Mouse (Mus musculus) neural tube, embryonic 14.5 days (tissue): ENCODE data around the gene Cyp11a1. TPM values are rescaled to one million over a fixed set of nuclear protein-coding genes. Genes with fewer than 3 reads are reported as not detected.

ENCODE experiments used
- ATAC-seq: fragments of 200-750 bp; cut with Nextera tagmentation; 2 replicates; pipeline ENCODE4 v1.8.0; 2017; ENCODE audit warnings: low read depth, mild to moderate bottlenecking, moderate TSS enrichment, moderate library complexity
- H3K27ac ChIP-seq: fragments of 300-500 bp; sonication (generic); 2 replicates; pipeline ENCODE4 v1.5.1; 2014; ENCODE audit warnings: low read depth, mild to moderate bottlenecking, control low read depth, low read length, moderate library complexity, mixed read lengths
- H3K27me3 ChIP-seq: fragments of 300-500 bp; sonication (generic); 2 replicates; pipeline ENCODE4 v1.6.1; 2014; ENCODE audit warnings: low read length; ENCODE audit not compliant: control insufficient read depth, insufficient read depth
- H3K36me3 ChIP-seq: fragments of 300-500 bp; sonication (generic); 2 replicates; pipeline ENCODE4 v1.6.1; 2014; ENCODE audit warnings: low read length, mixed read lengths; ENCODE audit not compliant: control insufficient read depth, insufficient read depth
- H3K4me1 ChIP-seq: fragments of 300-500 bp; sonication (generic); 2 replicates; pipeline ENCODE4 v1.6.1; 2014; ENCODE audit warnings: low read length; ENCODE audit not compliant: control insufficient read depth, insufficient read depth
- H3K4me2 ChIP-seq: fragments of 300-500 bp; sonication (generic); 2 replicates; pipeline ENCODE4 v1.6.1; 2014; ENCODE audit warnings: mild to moderate bottlenecking, low read depth, low read length, control low read depth
- H3K4me3 ChIP-seq: fragments of 300-500 bp; sonication (generic); 2 replicates; pipeline ENCODE4 v1.5.1; 2014; ENCODE audit warnings: low read depth, low read length, control low read depth, mixed read lengths
- H3K9ac ChIP-seq: fragments of 300-500 bp; sonication (generic); replicated peaks from 2 replicates; pipeline ENCODE4 v1.6.1; 2014; ENCODE audit warnings: low read depth, mild to moderate bottlenecking, control low read depth, low read length, mixed read lengths
- H3K9me3 ChIP-seq: fragments of 300-500 bp; sonication (generic); 2 replicates; pipeline ENCODE4 v1.6.1; 2016; ENCODE audit warnings: low read length; ENCODE audit not compliant: control insufficient read depth
- WGBS: fragments of 180-500 bp; shearing (Covaris S2); extraction: QIAGEN DNeasy Blood & Tissue Kit; methylation state at CpG from one replicate; pipeline ENCODE4 v1.1.7; 2014; 5-methylcytosine and 5-hydroxymethylcytosine counted together
- polyA plus RNA-seq: library from polyadenylated mRNA; unstranded; fragments of >200 nt; fragmentation: Nextera tagmentation; extraction: Ambion mirVana; gene quantifications from 2 replicates; pipeline ENCODE4 v1.2.1, GENCODE M21; 2014

Cyp11a1 gene
- polyA plus RNA-seq, 1 experiment from 2014 or later = 0.71 TPM

DNA sequence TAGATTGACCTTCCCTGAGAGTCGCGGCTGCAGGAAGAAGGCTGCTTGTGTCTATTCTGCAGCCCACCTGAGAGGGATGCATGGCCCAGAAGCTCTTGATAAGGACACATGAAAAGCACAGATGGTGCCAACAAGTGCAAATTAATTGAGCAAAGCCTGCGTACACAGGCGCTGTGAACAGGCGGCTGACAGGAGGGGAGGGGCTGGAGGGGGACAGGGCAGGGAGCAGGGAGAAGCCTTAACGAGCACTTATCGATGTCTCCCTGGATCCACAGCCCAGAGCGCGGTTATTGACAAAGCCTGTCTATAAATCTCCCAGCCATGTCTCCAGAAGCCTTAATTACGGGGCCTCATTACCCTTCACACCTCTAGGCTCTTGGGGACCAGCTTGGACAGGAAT lies 38.6 kb downstream of the Cyp11a1 start:
- Histone ChIP-seq H3K4me1 (peaks cover 66% of the 10 kb centered on the region), H3K27me3 (no peaks in the 10 kb centered on the region), H3K4me2 (no peak overlapping the region), H3K9me3 (no peaks in the 10 kb centered on the region), H3K4me3 (no peak overlapping the region), H3K36me3 (no peaks in the 10 kb centered on the region), H3K27ac (no peak overlapping the region), H3K9ac (no peak overlapping the region)
- ATAC-seq = peak; percentile 30; the same call in 1 of the 2 replicates
- 7% methylated on average over 10 of the region's 10 CpGs for WGBS

DNA sequence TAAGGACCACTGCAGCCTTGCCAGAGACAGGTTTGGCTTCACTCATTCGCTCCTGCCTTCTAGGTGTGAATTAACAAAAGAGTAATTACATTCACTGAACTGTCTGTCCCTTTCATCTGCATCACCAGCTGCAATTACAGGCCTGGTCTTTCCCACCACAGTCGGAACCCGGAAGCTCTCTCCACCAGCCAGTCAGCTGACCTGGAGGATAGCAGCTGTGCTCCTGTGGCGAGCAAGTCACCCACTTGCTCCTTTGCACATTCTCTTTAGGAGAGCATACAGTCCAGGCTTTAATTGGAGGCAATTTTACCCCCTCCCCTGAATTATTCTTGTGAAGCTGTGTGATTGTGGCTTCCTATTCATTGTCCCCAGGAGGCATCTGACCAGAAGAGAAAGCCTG lies 39.4 kb downstream of the Cyp11a1 start:
- 11% methylated on average over 4 of the region's 4 CpGs for WGBS
- Histone ChIP-seq H3K4me2 (no peak overlapping the region), H3K27ac (no peak overlapping the region; the same call in 1 of the 2 replicates), H3K27me3 (no peaks in the 10 kb centered on the region), H3K4me1 (peaks cover 68% of the 10 kb centered on the region), H3K36me3 (no peaks in the 10 kb centered on the region), H3K9ac (no peak overlapping the region), H3K4me3 (no peak overlapping the region), H3K9me3 (no peaks in the 10 kb centered on the region)
- no peak for ATAC-seq

DNA sequence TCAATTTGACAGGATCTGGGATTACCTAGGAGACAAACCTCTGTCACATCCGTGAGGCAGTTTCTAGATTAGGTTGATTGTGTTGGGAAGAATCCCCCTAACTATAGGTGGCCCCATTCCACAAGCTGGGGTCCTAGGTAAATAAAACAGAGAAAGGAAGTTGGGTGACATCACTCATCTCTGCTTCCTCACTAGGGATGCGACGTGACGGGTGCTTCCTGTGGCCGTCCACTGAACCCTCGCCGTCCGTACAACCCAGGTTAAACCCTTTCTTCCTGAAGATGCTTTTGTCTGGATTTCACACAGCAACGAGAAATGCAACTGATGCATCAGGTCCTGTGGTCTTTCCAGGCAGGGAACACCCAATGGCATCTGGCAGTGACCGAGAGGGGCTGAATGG lies 40.9 kb downstream of the Cyp11a1 start:
- Histone ChIP-seq H3K27me3 (no peaks in the 10 kb centered on the region), H3K9me3 (no peaks in the 10 kb centered on the region), H3K36me3 (no peaks in the 10 kb centered on the region), H3K4me2 (no peak overlapping the region), H3K9ac (no peak overlapping the region), H3K4me1 (peaks cover 61% of the 10 kb centered on the region), H3K4me3 (no peak overlapping the region), H3K27ac (no peak overlapping the region)
- no peak for ATAC-seq
- WGBS = 87% methylated on average over 10 of the region's 10 CpGs

DNA sequence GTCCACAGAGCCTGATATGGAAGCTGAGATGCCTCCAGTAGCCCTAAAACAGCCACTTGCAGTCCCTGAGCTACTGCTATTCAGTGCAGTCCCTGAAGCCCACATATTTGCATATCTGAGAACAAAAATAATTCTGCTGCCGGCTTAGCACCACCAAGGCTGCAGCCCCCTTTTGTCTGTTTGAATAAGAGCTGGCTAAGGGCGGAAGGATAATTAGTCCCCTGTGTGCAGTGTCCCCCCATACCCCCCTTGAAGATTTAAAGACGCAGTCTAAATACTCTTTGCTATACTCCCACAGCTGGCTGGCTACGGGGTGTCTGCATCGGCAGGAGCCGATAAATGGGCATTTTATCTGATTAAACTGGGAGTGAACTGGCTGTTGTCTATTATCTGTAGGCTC lies 42.4 kb downstream of the Cyp11a1 start:
- peak; percentile 36 for ATAC-seq
- 4% methylated on average over 6 of the region's 6 CpGs for WGBS
- H3K4me2 ChIP-seq = no peak overlapping the region
- 0 out of 2 replicates have a peak overlapping the region, but pooled peaks have one; percentile 16 for H3K9ac ChIP-seq
- peak overlapping the region; percentile 80 for H3K27ac ChIP-seq
- H3K36me3 ChIP-seq = no peaks in the 10 kb centered on the region
- H3K9me3 ChIP-seq = no peaks in the 10 kb centered on the region
- no peaks in the 10 kb centered on the region for H3K27me3 ChIP-seq
- no peak overlapping the region for H3K4me3 ChIP-seq
- H3K4me1 ChIP-seq = peaks cover 50% of the 10 kb centered on the region

DNA sequence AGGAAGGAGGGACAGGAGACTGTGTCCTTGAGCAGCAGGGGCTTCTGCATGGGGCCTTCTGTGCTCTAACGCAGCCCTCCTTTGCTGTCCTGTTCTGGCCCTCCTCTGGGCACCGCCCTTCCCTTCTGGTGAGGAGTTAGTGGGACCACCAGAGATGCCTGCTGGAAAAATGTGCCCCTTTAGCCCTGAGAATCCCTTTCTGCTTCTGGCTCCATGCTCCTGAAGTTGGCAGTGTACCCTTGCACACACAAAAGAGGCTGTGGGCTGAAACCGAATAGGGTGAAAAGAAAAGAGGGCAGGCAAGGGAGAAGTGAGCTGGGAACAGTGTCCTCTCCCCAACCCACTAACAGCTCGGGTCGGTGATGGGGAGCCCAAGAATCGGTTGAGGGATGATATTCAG lies 43.0 kb downstream of the Cyp11a1 start:
- peaks cover 45% of the 10 kb centered on the region for H3K4me1 ChIP-seq
- 0 out of 2 replicates have a peak overlapping the region, but pooled peaks have one; percentile 34 for H3K9ac ChIP-seq
- no peak overlapping the region for H3K4me3 ChIP-seq
- H3K27me3 ChIP-seq = no peaks in the 10 kb centered on the region
- no peaks in the 10 kb centered on the region for H3K36me3 ChIP-seq
- peak overlapping the region; percentile 80 for H3K27ac ChIP-seq
- ATAC-seq = no peak
- H3K9me3 ChIP-seq = no peaks in the 10 kb centered on the region
- no peak overlapping the region for H3K4me2 ChIP-seq
- 41% methylated on average over 6 of the region's 6 CpGs for WGBS

DNA sequence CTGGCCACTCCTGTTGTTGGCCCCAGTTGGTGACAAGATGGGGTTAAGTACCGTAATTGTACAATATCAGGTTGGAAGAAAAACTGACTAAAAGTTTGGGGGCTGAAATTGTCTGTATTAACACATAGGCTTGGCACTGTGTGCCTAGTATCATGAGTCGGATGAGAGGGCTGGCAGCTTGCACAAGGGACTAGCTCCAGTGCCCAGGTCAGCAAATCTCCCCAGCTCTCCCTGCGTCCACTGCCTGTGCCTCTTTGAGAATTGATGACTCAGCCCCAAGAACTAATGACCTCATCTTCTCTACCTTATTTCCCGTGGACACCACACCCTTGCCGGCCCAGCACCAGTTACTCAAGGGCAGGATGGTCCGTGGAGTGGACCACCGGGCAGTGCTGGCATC lies 43.6 kb downstream of the Cyp11a1 start:
- WGBS = 70% methylated on average over 7 of the region's 7 CpGs
- no peak overlapping the region for H3K27ac ChIP-seq

DNA sequence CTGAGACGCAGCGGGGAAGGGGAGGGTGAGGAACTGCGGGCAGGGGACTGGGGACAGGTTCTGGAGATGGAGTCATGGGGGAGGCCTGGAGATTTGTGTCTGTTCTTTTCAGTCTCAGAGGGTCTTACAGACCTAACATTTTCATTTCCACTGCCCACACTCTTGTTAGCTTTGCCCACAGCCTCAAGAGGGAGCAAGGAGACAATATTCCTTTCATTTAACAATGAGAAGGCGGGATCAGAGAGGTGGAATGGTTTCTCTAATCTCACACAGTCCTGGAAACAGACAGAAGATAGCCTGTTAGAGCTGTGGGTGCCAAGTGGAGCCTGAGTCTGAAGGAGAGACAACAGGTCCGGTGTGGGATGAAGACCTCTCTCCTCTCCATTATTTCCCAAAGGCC lies 45.7 kb downstream of the Cyp11a1 start:
- H3K9ac ChIP-seq = no peak overlapping the region
- no peak for ATAC-seq
- peaks cover 32% of the 10 kb centered on the region; the same call in 1 of the 2 replicates for H3K4me1 ChIP-seq
- no peak overlapping the region for H3K4me2 ChIP-seq
- no peaks in the 10 kb centered on the region for H3K9me3 ChIP-seq
- no peaks in the 10 kb centered on the region for H3K36me3 ChIP-seq
- H3K27ac ChIP-seq = peak overlapping the region; percentile 60; the same call in 1 of the 2 replicates
- WGBS = 32% methylated on average over 5 of the region's 5 CpGs
- no peaks in the 10 kb centered on the region for H3K27me3 ChIP-seq
- no peak overlapping the region for H3K4me3 ChIP-seq

More for the DNA sequence above, 43.6 kb downstream of the Cyp11a1 start:
- H3K4me3 ChIP-seq = no peak overlapping the region
- H3K4me2 ChIP-seq = no peak overlapping the region
- no peak overlapping the region for H3K9ac ChIP-seq
- H3K4me1 ChIP-seq = peaks cover 38% of the 10 kb centered on the region
- no peaks in the 10 kb centered on the region for H3K36me3 ChIP-seq
- no peaks in the 10 kb centered on the region for H3K27me3 ChIP-seq
- ATAC-seq = no peak
- no peaks in the 10 kb centered on the region for H3K9me3 ChIP-seq

DNA sequence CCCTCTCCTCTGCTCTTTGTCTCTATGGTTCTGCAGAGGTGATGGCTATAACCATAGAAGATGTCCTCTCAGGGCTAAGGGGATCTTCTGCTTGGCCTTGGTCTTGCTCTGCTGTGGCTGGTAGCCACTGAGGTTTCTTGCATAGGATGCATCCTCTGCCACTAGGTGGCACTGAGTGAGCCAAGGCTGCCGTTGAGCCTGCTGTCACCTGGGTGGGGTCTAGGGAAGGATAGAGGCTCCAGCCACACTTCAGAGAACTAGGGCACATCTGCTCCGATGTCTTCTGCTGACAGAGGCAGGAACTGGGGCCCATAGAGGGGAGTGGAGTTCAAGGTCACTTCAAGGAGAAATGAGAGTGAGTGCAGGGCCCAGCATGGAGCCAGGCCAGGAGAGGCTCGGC lies 46.9 kb downstream of the Cyp11a1 start:
- H3K27me3 ChIP-seq = no peaks in the 10 kb centered on the region
- no peak overlapping the region for H3K9ac ChIP-seq
- H3K4me1 ChIP-seq = peaks cover 27% of the 10 kb centered on the region; the same call in 1 of the 2 replicates
- no peak overlapping the region for H3K27ac ChIP-seq
- no peaks in the 10 kb centered on the region for H3K36me3 ChIP-seq
- H3K9me3 ChIP-seq = no peaks in the 10 kb centered on the region
- ATAC-seq = peak; percentile 57; the same call in 1 of the 2 replicates
- no peak overlapping the region for H3K4me2 ChIP-seq
- 22% methylated on average over 3 of the region's 3 CpGs for WGBS
- H3K4me3 ChIP-seq = no peak overlapping the region

DNA sequence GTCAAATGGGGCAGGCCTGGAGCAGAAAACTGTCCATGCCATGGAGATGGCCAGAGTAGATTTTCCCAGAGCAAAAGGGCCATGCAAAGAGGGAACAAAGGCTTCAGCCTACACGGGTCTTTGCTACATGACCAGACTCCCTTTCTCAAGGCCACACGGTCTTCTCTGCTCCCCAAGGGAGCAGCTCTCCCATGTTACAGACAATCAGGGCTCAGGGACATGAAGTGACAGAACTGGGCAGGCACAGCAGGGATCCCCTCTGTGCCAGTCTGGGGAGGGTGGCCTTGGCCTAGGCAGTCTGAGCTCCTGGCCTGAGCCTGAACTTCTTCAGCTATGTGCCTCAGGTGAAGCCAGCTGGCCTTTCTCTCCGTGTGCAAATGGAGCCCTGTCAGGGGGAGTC lies 47.3 kb downstream of the Cyp11a1 start:
- H3K27ac ChIP-seq = no peak overlapping the region

More for the DNA sequence above, 47.3 kb downstream of the Cyp11a1 start:
- Histone ChIP-seq H3K36me3 (no peaks in the 10 kb centered on the region), H3K27me3 (no peaks in the 10 kb centered on the region), H3K9ac (no peak overlapping the region), H3K4me2 (no peak overlapping the region), H3K4me1 (peaks cover 22% of the 10 kb centered on the region; the same call in 1 of the 2 replicates), H3K9me3 (no peaks in the 10 kb centered on the region), H3K4me3 (no peak overlapping the region)
- ATAC-seq = no peak
- 49% methylated on average over 3 of the region's 3 CpGs for WGBS
